In genomic region chr15:92161163-92162025, GRCm38 (mm10) we compare ENCODE assay signal across 9 mouse cellular contexts.
DNase-seq lines count a peak whose midpoint lies in the region; ATAC-seq lines count a peak whose summit lies in the region.
"Had no signal": no experiment of that assay in that cellular context is flagged by ENCODE, and none has a peak within 500 bp of the region (broad histone marks: within the 10 kb centered on the region; RNA-seq: fewer than 3 reads in every experiment).

No protein-coding gene starts in this region.

- H3K9ac ChIP-seq in heart, embryonic 15.5 days, result no peak overlapping the region
- H3K9ac ChIP-seq in neural tube, embryonic 15.5 days (replicated peaks), result peak overlapping the region; percentile 51
- H3K9ac ChIP-seq: liver, embryonic 14.5 days had no signal

- no peak for ATAC-seq in heart, embryonic 15.5 days (replicated peaks; ENCODE audit: insufficient number of reproducible peaks, insufficient read depth, low FRiP score, low read depth)
- peak; percentile 86 for ATAC-seq in neural tube, embryonic 15.5 days (ENCODE audit: low FRiP score)
- ATAC-seq in inflammation-experienced regulatory T-cells, adult 6 months, result no peak

- 0 out of 2 replicates have a peak overlapping the region, but pooled peaks have one; percentile 10 for H3K4me2 ChIP-seq in heart, embryonic 15.5 days
- H3K4me2 ChIP-seq in neural tube, embryonic 15.5 days, result peak overlapping the region; percentile 58

- no peaks in the 10 kb centered on the region for H3K9me3 ChIP-seq in heart, embryonic 15.5 days (replicated peaks)
- H3K9me3 ChIP-seq in heart, embryonic 10.5 days, result no peaks in the 10 kb centered on the region
- no peaks in the 10 kb centered on the region for H3K9me3 ChIP-seq in forebrain, embryonic 10.5 days
- H3K9me3 ChIP-seq in neural tube, embryonic 15.5 days (replicated peaks), result no peaks in the 10 kb centered on the region

- no peaks in the 10 kb centered on the region for H3K4me1 ChIP-seq in heart, embryonic 15.5 days (replicated peaks)
- no peaks in the 10 kb centered on the region for H3K4me1 ChIP-seq in heart, embryonic 10.5 days
- H3K4me1 ChIP-seq in forebrain, embryonic 10.5 days, result peaks cover 23% of the 10 kb centered on the region
- peaks cover 16% of the 10 kb centered on the region for H3K4me1 ChIP-seq in neural tube, embryonic 15.5 days

- H3K27me3 ChIP-seq in heart, embryonic 15.5 days, result no peaks in the 10 kb centered on the region
- no peaks in the 10 kb centered on the region for H3K27me3 ChIP-seq in heart, embryonic 10.5 days (ENCODE audit: insufficient read depth, poor library complexity, severe bottlenecking)
- H3K27me3 ChIP-seq in forebrain, embryonic 10.5 days (ENCODE audit: poor library complexity, severe bottlenecking), result no peaks in the 10 kb centered on the region
- no peaks in the 10 kb centered on the region for H3K27me3 ChIP-seq in neural tube, embryonic 15.5 days (replicated peaks)

- 48% methylated on average over 20 of the region's 20 CpGs for WGBS in heart, embryonic 15.5 days
- 45% methylated on average over 20 of the region's 20 CpGs for WGBS in heart, embryonic 10.5 days
- 44% methylated on average over 20 of the region's 20 CpGs for WGBS in forebrain, embryonic 10.5 days
- WGBS in neural tube, embryonic 15.5 days, result 21% methylated on average over 20 of the region's 20 CpGs

- no peaks in the 10 kb centered on the region for H3K36me3 ChIP-seq in heart, embryonic 15.5 days
- H3K36me3 ChIP-seq in heart, embryonic 10.5 days, result no peaks in the 10 kb centered on the region
- no peaks in the 10 kb centered on the region for H3K36me3 ChIP-seq in forebrain, embryonic 10.5 days (replicated peaks)
- no peaks in the 10 kb centered on the region for H3K36me3 ChIP-seq in neural tube, embryonic 15.5 days

- DNase-seq in heart, embryonic 10.5 days (ENCODE audit: low spot score), result no peak
- peak; percentile 16 for DNase-seq in forebrain, embryonic 10.5 days (ENCODE audit: extremely low spot score, low spot score)
- DNase-seq in layer of hippocampus, postnatal 36 days, result peak; percentile 44 to 55
- no peak for DNase-seq in heart, adult 8-10 months (ENCODE audit: low spot score)
- no peak for DNase-seq in gastrocnemius, postnatal 25 days

- H3K27ac ChIP-seq in heart, embryonic 15.5 days, result no peak overlapping the region
- H3K27ac ChIP-seq in heart, embryonic 10.5 days, result no peak overlapping the region
- no peak overlapping the region for H3K27ac ChIP-seq in forebrain, embryonic 10.5 days
- H3K27ac ChIP-seq in neural tube, embryonic 15.5 days (replicated peaks), result peak overlapping the region; percentile 92
- H3K27ac ChIP-seq: liver, embryonic 14.5 days had no signal

- no peak overlapping the region for H3K4me3 ChIP-seq in heart, embryonic 15.5 days
- H3K4me3 ChIP-seq in heart, embryonic 10.5 days, result no peak overlapping the region
- peak overlapping the region; percentile 37 for H3K4me3 ChIP-seq in forebrain, embryonic 10.5 days
- H3K4me3 ChIP-seq in neural tube, embryonic 15.5 days (replicated peaks), result peak overlapping the region; percentile 47

Comparison
In these comparisons a context has a peak if more than half of its experiments do, and no peak if none do; other contexts are left out.
1. H3K4me3 ChIP-seq: peak in forebrain, embryonic 10.5 days (single experiment) and neural tube, embryonic 15.5 days (single experiment); none in heart, embryonic 15.5 days (single experiment) and heart, embryonic 10.5 days (single experiment).
2. DNase-seq: peak in forebrain, embryonic 10.5 days (single experiment) and layer of hippocampus, postnatal 36 days (2 of 2); none in heart, embryonic 10.5 days (single experiment), heart, adult 8-10 months (single experiment) and gastrocnemius, postnatal 25 days (single experiment).